Mouse (Mus musculus): ENCODE measurements at regions not wholly inside any gene's neighbourhood (a gene's known extent, or its start where the extent isn't known, plus 50 kb on each side); places are given as distances from the start of the nearest gene placed in this dataset.

DNA sequence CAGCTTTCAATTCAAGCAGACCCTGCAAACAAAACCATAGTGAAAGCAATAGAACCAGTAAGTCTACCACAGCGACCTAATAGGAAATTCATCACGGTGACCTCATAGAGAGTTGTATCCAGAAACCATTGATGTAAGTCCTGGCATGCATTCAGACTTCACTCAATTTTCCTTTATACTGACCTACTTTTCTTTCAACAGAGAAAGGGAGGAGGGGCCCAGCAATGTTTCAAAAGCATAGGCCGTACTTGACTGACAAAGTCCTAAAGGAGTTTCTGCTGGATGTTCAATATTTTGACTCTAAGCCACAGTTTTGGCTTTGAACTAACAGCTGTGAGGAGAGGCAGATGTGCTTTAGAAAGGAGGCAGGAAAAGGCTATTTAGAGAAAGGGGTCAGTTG lies 88.4 kb downstream of the AI593442 start:
- DNase-seq, result no peak

DNA sequence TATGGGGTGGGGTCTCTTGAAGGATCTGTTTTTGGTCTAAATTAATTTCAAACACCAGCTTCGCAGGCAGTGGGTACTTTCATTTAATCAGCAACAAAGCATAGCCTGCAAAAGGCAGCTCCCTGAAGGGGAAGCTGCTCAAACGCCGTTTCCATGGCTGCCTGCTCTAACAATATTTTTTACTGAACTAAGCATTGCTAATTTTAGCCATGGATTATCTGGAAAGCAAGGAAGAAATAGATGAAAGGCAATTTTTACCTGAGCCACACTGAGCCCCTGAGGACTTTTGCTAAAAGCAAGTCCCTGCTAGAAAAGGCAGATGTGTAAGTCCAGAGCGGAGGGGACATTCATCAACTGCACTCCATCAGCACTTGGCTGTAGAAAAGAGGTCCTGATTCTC lies 105.5 kb downstream of the AI593442 start:
- no peak for DNase-seq

DNA sequence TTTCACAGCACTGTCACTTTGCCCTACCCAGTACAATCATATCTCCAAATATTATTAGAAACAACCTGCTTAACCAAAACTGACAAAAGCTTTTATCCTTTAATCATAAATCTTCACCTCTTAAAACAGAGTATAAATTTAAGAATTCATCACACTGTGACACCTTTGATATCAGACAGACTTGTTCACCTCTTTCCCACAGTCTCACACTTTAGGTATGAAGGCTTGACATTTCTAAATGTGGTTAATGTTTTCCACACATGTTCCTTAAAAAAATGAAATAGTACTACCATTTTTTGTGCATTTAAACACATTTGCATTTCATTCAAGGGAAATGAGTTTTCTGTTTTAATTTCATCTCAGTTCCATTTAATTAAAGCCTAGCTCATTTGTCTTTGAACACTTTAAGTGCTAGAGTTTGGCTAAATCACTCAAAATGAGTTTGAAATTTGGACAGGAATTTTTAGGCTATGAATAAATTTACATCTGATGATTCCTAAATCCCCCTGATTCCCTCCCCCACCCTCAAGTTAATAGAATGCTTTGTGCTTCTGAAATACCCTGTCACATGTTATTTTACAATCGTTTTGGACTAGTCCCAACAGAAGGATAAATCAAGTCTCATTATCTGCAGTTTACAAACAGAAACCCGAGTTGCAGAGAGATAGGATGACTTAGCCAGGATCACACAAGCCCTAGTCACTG lies 127.9 kb downstream of the AI593442 start:
- no peak for DNase-seq

DNA sequence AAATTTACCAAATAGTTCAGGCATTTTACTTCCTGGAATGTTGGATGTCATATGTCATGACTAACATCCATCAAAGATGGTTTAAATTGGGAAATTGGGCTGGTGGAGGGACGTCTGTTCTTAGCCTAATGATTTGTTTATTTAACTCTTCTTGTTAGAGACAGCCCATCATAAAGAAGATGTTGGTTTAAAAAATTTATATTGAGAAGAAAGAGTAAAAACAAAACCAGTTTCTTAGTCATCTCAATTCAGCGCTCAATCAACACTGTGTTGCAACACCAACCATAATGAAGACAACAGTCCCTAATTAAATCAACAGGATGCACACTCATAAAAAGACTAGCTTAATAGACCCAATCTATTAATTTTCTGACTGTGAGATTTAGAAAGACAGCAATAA lies 133.5 kb downstream of the AI593442 start:
- DNase-seq, result no peak

DNA sequence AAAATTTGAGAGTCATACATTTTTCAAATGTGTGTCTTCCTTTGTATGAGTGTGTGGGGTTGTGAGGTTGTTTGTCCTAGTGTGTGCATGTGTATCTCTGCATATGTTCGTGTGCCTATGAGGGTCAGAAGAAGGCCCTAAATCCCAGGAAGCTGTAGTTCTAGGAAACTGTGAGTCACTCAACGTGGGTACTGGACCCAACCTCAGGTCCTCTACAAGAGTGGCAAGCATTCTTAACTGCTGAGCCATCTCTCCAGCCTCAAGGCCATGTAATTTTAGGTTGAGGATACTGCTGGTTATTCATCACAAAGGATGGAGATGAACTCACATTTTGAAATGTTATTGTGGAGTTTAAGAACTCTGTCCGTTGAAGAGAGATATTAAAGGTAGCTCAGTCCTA lies 140.5 kb downstream of the AI593442 start:
- DNase-seq, result no peak

DNA sequence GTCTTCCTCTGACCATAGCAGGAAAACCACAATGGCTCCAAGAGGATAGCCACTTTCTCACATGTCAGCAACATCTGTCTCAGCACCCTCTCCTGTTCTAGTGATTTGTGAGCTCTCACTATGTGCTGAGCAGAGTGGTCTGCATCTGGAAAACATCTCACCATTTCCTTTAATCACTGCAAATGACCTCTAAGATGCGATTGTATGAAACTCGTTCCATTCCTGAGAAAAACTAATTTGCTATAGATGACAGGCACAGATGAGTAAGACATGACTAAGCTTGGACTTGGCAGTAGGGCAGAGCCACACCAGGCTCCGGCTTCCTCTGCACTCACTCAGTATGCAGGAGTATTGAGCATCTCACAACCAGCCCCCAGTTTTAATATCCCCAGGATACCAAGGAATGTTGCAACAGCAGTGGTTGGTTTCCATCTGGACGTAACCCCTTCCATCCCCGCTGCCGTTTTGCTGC lies 150.1 kb downstream of the AI593442 start:
- no peak for DNase-seq

DNA sequence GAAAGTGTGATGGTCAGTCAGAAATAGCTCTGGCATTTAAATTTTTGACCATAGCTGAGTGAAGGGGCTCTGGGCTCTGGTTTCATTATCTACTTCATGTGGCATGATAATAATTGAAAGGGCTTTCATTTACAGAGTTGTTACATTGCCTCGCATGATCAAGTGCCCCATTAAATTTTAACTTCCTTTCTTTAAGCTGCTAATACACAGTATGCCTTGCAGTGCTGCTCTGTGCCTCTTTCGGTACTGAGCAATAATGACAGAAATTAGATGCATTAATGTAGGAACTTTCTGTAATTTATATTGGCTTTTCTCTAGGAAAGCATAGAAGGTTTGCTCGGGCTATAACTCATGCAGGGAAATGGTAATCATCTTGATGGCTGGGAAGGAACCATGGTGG lies 179.1 kb downstream of the AI593442 start:
- no peak for DNase-seq

DNA sequence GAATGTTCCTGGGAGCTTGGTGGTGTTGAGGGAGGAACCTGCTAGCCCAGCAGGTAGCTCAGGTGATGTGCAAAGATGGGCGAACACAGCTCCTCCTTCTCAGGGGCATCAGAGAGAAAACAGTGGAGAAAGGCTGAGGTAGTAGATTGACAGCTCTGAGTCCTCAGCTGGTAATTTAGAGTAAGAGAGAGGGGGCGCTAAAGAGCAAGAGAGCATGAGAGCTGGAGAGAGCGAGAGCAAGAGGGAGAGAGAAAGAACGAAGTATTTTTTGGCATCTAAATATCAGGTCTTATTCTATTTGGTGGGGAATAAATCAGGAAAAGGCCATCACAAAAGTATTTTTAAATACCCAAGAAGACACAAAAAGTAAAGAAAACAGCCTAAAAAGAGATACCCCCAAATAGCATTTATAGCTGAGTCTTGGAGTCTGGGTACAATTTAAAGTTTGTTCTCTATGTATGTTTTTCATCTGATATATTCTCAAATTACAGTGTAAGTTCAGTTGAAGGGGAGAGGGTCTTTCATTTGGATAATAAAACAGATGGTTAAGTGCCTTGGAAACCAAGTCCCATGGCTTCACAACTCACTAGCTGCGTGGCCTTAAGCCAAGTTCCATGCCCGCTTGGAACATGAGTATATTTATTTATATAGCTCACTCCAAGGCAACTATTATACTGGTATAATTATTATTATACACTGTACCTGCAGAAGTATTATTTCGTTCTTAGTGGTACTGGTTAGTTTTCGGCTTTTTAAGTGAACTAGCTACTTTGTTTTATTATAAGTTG lies 183.9 kb downstream of the AI593442 start:
- DNase-seq, result no peak

DNA sequence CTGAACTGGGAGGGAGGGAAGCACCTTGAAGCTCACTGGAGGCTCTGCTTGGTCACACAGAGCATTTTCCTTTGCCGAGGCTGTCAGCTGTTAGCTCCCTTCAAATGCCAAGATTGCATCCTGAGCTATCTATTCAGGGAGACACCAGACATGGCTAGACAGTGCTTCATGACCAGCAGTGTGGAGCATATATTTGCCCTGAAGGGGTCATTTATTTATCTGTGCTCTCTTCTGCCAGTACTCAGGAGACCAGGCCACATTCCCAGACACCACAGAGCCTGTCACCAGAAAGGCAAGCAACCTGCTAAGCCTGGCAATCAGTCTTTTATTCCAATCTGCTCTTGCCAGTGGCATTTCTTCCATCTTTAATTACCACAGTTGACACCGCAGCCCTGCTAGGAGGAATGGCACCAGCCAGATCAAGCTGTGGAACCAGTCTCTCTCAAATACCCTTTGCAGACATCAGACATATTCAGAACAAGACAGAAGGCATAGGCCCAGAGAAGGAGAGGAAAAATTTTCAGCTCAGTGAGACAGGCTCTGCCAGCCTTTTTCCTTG lies 186.6 kb downstream of the AI593442 start:
- DNase-seq, result no peak

DNA sequence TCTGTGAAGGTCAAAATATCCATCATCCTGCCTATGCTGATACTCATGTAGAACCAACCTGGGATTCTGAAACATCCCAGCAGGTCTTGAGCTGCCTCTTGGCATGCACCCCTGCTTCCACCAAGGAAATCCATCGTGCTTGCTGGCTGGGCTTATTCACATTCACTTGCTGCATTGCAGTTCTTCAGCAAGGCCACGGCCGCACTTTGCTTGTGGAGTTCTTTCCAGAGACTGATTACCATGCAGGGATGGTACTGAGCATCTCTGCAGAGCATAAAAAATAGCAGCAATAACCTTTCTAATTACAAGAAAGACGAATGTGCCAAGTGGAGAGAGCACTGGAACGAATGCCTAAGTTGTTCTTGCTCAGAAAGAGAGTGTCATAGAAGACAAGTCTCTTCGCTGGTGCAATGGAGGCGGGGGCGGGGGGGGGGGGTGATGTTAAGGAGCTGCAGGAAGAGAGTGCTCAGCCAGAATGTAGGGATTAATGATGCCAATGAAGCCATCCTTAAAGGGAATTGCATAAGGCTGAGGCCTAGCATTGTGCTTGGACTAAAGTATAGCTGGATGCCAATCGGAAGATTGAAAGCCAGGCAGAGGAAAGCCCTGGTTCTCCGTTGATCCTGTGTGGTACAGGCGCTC lies 205.9 kb downstream of the AI593442 start:
- no peak for DNase-seq

DNA sequence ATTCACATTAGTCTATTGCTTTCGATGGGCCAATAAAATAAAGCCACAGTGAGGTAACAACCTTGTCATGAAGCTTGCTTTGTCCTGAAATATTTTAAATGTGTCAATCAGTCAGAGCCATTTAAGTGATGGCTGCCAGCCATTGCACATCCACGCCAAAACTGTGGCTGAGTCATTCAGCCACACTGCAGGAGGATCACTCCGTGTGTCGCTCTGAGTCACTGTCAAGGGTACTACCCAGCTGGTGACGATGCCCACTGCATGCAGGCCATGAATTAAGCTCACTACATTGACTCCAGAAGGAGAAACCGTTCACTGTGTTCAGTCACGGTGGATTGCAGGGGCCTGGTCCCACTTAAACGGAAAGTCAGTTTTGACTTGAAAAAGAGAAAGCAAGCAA lies 206.7 kb downstream of the AI593442 start:
- DNase-seq, result no peak

DNA sequence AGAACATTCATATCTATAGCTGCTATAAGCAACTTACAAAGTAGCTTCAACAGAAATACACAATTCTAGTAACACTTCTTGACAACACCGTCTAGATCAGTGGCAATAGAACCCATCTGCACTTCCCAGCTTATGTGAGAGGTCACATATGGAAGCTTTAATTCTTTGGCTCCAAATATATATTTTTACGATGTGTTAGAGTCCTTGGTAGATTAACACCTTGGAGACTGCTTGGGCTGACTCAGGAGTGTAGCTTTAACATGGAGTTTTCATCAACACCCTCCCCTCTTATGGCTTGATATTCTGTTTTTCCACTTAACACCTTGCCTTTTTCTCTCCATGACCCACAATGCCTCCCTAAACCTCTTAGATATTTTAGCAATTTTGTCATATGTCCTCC lies 221.1 kb downstream of the AI593442 start:
- no peak for DNase-seq

DNA sequence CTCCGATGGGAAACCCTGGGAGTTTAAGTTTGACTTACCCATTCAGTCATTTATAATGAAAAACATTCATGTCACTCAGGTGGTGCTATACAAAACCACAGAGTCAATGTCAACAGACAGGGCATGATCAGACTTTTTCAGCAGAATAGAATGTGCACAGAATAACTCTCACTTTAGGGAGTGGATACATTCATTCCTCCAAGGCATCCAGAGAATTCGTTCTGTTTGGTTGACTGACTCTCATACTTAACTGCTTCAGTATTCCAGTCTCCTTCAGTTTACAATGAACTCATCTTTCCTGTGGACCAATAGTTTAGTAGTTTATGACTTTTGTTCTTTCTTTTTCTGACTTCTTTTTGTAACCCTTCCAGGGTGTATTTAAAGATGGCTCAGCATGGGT lies 225.1 kb downstream of the AI593442 start:
- no peak for DNase-seq

DNA sequence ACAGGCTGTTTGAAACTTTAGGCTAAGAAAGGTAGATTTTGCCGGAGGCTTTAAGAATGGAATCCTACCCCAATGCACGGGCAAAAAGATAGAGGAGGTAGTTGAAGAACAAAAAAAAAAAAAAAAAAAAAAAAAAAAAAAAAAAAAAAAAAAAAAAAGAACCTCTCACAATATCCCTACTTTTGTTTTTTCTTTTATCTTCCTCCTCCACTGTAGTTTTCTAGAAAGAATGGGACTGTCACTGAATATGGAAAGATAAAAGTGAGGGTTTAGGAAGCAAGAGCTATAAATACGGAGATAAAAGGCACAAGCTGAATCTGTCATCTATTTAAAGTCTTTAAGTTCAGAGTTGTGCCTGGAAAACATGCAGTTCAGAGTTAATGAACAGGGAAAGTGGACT lies 227.8 kb downstream of the AI593442 start:
- DNase-seq, result no peak

DNA sequence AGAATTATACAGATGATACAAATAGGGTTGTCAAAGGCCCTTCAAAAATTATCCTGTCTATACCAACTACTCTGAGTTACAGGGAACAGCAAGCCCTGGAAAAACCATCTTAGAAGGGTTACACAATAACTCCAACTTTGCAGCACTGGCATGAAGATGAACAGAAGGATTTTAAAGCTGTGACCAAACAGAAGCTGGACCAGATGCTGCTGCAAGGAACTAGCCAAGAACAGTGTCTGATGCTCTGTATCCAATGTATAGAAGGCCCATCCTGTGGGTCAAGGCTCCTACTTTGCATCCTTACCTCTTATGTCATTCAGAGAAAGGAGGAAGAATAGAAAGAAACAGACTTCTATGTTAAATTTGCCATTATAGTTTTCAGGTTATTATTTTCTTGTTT lies 231.3 kb downstream of the AI593442 start:
- DNase-seq, result no peak

DNA sequence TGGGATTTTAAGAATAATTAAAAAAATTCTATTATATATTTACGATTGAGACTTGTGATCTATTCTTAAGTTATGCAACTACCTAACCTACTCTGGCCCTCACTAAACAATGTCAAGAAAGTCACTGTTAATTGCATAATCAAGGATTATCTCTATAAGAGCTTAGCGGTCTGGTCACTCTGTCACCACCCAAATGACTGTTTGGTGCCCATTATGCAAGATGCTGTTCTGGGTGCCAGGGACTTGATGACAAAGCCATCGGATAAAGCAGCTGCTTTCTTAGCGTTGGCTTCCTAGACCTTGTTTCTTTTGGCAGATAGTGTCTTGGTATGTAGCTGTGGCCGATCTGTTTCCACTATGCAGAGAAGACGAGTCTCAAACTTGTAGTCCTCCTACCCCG lies 236.4 kb downstream of the AI593442 start:
- DNase-seq, result no peak

DNA sequence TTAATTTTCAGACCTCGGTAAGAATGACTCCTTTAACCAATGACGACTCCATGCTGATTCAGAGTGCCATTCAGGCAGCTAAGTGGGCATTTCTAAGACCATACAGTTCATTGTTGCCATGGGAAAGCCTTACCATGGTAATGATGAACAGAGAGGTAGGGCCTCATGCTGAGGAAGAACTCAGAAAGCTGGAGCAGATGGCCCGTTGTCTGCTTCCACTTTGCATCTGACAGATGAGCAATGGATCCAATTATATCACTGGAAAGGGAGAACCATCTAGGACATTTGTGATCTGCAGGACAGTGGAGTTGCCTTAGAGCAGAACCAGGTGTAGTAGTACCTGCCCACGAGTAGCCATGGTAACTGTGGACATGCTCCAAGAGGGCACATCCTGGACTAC lies 245.4 kb downstream of the AI593442 start:
- DNase-seq, result no peak

DNA sequence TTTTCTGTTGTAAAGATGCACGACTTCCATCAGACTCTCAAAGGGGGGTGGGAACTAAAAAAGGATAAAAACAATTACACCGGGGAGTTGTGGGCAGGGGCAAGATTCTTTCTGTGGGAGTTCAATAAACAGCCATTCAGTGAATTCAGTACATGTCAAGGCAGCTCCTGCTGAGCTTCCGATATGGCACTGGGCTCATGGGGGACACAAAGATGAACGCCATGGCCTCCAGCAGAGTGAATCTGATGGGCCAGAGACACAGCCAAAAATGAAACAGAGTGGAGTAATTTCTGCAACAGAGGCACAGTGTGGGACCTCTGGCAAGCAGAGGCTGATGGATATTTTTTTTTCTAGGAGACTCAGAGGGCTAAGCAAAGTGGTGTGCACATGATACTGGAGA lies 254.2 kb downstream of the AI593442 start:
- no peak for DNase-seq

DNA sequence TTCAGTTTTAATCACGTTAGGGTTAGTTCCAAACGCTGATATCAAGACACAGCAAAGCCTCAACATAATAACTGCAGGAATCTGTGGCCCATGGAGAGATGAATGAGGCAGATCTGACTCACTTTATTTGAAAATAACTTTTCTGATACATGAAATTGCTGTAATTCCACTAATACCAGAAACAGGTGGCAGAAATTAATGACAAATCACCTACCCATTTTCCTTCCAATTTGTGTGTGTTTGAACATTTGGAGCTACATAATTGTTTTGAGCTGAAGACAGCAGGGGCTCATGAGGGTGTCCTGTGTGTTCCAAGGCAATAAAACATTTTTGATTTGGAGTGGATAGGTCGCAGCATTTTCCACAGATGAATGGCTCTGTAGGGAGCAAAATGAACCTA lies 254.2 kb upstream of the Zc3h12c start:
- DNase-seq, result no peak

DNA sequence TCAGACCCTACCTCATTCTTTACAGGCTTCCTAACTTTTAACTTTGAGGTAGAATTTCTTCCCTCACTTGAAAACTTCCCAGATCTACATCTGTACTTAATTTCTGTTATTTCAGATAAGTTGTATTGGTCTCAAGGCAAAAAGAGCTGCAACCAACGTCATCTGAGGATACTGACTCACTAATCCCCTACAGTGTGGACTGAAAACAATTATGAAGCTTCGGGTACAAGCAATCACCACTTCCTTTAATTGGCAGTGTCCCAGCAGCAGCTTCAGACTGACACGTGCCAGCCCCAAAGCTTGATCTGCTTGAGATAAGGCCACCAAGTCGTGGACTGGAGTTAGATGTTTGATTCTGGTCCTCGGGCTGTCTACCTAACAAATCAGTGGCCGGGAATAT lies 247.3 kb upstream of the Zc3h12c start:
- no peak for DNase-seq

DNA sequence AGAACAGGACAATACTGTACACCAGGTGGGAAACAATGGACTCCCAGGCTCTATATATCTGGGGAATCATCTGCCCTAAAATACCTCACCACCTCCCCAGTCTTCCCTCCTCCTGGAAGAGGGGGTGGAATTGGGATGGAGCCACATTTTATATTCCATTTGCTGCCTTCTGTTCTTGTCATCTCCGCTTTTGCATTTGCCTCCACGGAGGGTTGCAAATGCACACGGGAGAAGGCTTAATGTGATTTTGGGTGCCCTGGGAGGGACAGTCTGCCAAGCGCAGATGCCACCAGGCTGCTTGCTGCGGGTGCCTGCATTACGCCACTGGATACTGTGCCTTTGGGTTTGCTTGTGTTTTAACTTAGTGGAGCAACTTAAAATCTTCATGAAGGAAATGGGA lies 239.5 kb upstream of the Zc3h12c start:
- no peak for DNase-seq

DNA sequence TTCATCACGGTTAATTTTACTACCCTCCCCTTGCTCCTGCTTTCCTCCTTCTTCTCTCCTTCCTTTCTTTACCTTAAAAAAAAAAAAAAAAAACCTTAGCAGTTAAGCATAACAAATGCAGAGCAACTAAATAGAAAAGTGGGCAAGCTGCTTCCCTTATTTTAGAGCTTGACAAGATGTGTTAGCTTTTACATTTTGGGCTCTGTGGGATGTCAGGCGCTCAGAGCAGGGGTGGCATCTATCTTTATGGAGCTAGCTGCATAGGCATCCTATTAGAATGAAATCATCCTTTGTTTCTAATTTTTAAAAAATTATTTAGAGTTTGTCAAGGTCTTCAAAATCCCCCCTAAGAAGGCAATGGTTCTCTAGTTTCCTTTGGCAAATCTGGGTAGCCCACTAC lies 234.1 kb upstream of the Zc3h12c start:
- DNase-seq, result no peak

DNA sequence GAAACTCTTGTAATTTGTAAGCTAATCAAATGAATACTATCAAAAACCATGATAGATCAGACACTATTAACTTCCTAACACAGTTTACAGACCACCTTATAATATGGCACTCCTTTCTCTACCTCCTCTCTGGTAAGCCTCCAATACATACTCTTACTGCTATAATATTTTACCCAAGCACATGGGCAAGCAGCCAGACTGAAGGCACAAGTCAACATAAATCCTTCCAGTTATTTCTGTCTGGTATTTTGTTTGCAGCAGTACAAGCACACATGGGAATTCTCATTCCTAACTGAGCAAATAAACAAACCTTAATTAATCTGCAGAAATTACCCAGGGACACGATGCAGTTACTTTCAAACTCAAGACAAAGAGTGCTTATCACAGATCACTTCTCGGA lies 210.7 kb upstream of the Zc3h12c start:
- DNase-seq, result no peak

DNA sequence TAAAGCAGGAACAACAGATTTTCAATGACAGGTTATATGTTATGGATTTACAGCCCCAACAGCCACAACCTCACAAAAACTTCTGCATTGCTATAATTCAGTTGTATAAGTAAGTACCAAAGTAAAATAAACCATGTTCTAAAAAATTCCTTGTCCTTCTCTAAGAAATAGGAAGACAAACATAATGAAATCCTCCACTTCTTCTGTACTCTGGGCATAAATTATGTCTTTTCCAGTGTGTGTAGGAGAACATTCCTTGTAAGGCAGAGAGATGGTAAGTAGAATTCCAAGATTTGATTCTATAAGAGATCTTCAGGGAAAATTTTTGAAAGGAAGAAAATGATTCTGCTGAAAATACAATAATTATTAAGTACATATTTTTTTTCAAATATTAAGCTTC lies 209.4 kb upstream of the Zc3h12c start:
- no peak for DNase-seq

All from kidney, adult 8-10 months (tissue).